Mouse (Mus musculus) liver, embryonic 13.5 days (tissue): ENCODE data around the gene Prkd3. TPM values are rescaled to one million over a fixed set of nuclear protein-coding genes. Genes with fewer than 3 reads are reported as not detected.

Experiments
- ATAC-seq: fragments of 200-750 bp; cut with Nextera tagmentation; 2 replicates; pipeline ENCODE4 v1.8.0; 2017; ENCODE audit warnings: low read depth, mild to moderate bottlenecking, moderate number of reproducible peaks, moderate library complexity
- DNase-seq: peaks from one replicate; pipeline ENCODE4 v3.0.0; 2022
- H3K27ac ChIP-seq: fragments of 300-500 bp; sonication (generic); 2 replicates; pipeline ENCODE4 v1.5.1; 2015; ENCODE audit warnings: moderate library complexity, mild to moderate bottlenecking, inconsistent platforms
- H3K27me3 ChIP-seq: fragments of 300-500 bp; sonication (generic); 2 replicates; pipeline ENCODE4 v1.6.1; 2015; ENCODE audit warnings: mild to moderate bottlenecking, inconsistent platforms
- H3K36me3 ChIP-seq: fragments of 300-500 bp; sonication (generic); 2 replicates; pipeline ENCODE4 v1.6.1; 2015; ENCODE audit warnings: mild to moderate bottlenecking, inconsistent platforms
- H3K4me1 ChIP-seq: fragments of 300-500 bp; sonication (generic); replicated peaks from 2 replicates; pipeline ENCODE4 v1.6.1; 2015; ENCODE audit warnings: inconsistent platforms
- H3K4me2 ChIP-seq: fragments of 300-500 bp; sonication (generic); 2 replicates; pipeline ENCODE4 v1.6.1; 2015; ENCODE audit warnings: inconsistent platforms, mild to moderate bottlenecking, moderate library complexity
- H3K4me3 ChIP-seq: fragments of 300-500 bp; sonication (generic); replicated peaks from 2 replicates; pipeline ENCODE4 v1.5.1; 2015; ENCODE audit warnings: mild to moderate bottlenecking, inconsistent platforms
- H3K9ac ChIP-seq: fragments of 300-500 bp; sonication (generic); 2 replicates; pipeline ENCODE4 v1.6.1; 2015; ENCODE audit warnings: mild to moderate bottlenecking, inconsistent platforms
- H3K9me3 ChIP-seq: fragments of 300-500 bp; sonication (generic); replicated peaks from 2 replicates; pipeline ENCODE4 v1.6.1; 2016; ENCODE audit warnings: inconsistent platforms
- WGBS: fragments of 180-500 bp; shearing (Covaris S2); methylation state at CpG from one replicate; pipeline ENCODE4 v1.1.7; 2015; ENCODE audit not compliant: insufficient replicate concordance; 5-methylcytosine and 5-hydroxymethylcytosine counted together
- polyA plus RNA-seq: library from polyadenylated mRNA; unstranded; fragments of >200 nt; fragmentation: Nextera tagmentation; extraction: Ambion mirVana; gene quantifications from 2 replicates; pipeline ENCODE4 v1.2.1, GENCODE M21; 2015

The Prkd3 gene
- polyA plus RNA-seq, 1 experiment from 2014 or later: 7.4 TPM

DNA sequence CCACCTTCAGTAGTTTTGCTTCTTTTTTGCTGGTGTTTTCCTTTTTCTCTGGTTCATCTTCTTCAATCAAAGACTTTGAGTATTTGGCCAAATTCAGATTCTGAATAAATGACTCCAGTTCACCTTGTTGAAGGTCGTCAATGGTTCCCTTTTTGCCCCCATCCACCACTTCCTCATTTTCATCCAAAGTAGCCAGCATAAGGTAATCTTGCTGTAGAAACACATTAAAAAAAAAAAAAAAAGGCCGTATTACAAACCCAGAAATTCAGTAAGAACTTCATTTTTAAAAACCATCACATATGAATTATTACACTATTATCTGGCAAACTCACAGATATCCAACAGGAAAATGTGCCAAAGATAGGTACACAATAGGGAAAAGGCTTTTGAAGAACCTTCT lies 84.8 kb downstream of the Prkd3 start:
- Histone ChIP-seq H3K27ac (no peak overlapping the region), H3K4me2 (peak overlapping the region; percentile 83), H3K9me3 (no peaks in the 10 kb centered on the region), H3K36me3 (peaks cover 48% of the 10 kb centered on the region), H3K4me1 (peaks cover 47% of the 10 kb centered on the region), H3K9ac (peak overlapping the region; percentile 84), H3K4me3 (peak overlapping the region; percentile 91), H3K27me3 (no peaks in the 10 kb centered on the region)
- ATAC-seq (no peak), DNase-seq (no peak)
- WGBS: 18% methylated on average over 2 of the region's 2 CpGs

DNA sequence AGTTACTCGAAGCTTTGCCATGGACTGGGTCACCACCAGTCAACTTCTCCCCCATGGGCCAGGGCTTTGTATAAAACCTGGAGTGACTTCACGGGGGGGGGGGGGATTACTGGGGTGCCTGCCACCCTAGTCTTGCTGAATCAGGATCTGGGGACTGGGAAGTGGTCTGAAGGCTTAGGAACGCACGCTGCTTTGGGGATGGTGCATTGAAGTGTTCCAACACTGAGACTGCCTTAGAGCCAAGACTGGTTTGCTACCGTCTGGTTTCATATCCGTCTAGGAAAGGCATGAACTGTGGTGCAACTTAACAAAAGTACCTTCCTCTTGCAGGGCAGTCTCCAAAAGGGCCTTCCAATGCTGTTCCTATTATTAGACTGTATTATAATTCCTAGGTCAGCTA lies 102.9 kb downstream of the Prkd3 start:
- ATAC-seq (no peak), DNase-seq (no peak)
- H3K27me3 ChIP-seq: no peaks in the 10 kb centered on the region
- peak overlapping the region; percentile 83 for H3K4me2 ChIP-seq
- H3K36me3 ChIP-seq: peaks cover 37% of the 10 kb centered on the region
- WGBS: 47% methylated on average over 6 of the region's 6 CpGs
- H3K9me3 ChIP-seq: no peaks in the 10 kb centered on the region
- no peak overlapping the region for H3K9ac ChIP-seq
- no peak overlapping the region for H3K27ac ChIP-seq
- H3K4me3 ChIP-seq: peak overlapping the region; percentile 77; the same call in 1 of the 2 replicates
- peaks cover 24% of the 10 kb centered on the region for H3K4me1 ChIP-seq

DNA sequence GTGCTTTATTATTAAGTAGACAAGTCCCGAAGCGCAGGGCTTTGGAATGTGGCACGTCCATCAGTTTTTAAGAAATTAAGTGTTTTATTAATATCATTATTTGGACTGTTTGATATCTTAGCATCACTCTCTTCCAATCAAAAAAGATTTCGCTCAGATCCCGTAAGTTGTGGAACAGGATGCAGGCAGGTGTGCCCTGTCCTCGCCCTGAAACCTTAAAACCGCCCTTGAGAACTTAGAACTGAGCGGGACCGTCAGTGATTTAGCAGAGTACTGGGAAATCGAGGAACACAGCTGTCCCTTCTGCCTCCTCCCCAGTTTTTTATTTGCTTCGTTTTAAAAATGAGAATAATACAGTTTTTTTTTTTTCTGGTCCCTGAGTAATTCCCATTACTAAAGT lies 103.7 kb downstream of the Prkd3 start:
- 4% methylated on average over 11 of the region's 11 CpGs for WGBS
- ATAC-seq: 0 out of 2 replicates have a peak, but pooled peaks have one; percentile 17
- Histone ChIP-seq H3K9ac (peak overlapping the region; percentile 82), H3K4me1 (peaks cover 29% of the 10 kb centered on the region), H3K27me3 (no peaks in the 10 kb centered on the region), H3K36me3 (peaks cover 30% of the 10 kb centered on the region), H3K4me3 (peak overlapping the region; percentile 77), H3K4me2 (peak overlapping the region; percentile 83), H3K27ac (peak overlapping the region; percentile 82), H3K9me3 (no peaks in the 10 kb centered on the region)
- DNase-seq: no peak

DNA sequence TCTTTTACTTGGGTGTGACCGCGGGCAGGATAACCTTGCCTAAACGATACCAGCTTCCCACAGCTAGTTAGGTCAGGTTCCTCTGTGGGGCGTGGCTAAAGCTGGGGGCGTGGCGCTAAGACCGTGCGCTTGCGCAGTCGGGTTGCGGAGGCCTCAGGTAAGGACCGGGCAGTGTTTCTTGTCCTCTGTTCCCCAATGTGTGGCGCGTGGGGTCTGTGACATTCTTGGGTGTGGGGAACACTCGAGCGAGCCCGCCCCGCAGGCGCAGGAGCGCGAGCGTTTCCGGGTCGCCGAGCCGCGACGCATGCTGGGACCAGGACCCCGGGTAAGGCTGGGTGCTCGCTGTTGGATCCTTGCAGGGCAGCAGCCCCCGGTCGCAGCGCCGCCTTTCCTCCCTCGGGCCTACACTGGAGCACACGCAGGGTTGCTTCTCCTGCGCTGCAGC lies 104.2 kb downstream of the Prkd3 start, which contains the start of gene Cebpzos:
TSS of gene Cebpzos (plus strand) at position 132 of the 445 bp plus-strand sequence.
- ATAC-seq (peak; percentile 94), DNase-seq (peak; percentile 91)
- H3K4me1 ChIP-seq: peaks cover 29% of the 10 kb centered on the region
- H3K36me3 ChIP-seq: peaks cover 25% of the 10 kb centered on the region
- peak within 1 kb of the TSS; percentile 82 for H3K9ac ChIP-seq
- under 1% methylated on average over 37 of the region's 37 CpGs for WGBS
- peak within 1 kb of the TSS; percentile 83 for H3K4me2 ChIP-seq
- no peaks in the 10 kb centered on the region for H3K27me3 ChIP-seq
- peak within 1 kb of the TSS; percentile 77 for H3K4me3 ChIP-seq
- peak within 1 kb of the TSS; percentile 82 for H3K27ac ChIP-seq
- H3K9me3 ChIP-seq: no peaks in the 10 kb centered on the region

DNA sequence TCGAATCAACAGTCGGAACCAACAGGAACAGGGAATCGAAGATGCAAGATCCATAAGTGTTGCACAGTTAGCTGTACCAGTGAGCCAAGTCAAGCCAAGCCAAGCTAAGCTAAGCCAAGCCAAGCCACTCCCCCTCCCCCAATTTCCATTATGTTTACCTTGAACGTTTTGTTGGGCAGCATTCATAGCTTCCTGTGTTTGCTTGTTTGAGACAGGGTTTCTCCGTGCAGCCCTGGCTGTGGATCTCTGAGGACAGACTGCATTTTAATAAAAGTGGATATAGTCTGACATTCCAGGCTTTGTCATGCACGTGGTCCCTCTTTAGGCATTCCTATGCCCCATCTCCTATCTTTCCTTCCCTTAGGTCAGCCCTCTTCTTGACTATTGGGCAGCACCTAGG lies 104.8 kb downstream of the Prkd3 start:
- H3K9ac ChIP-seq: peak overlapping the region; percentile 82
- DNase-seq: no peak
- WGBS: 44% methylated on average over 6 of the region's 6 CpGs
- H3K4me1 ChIP-seq: peaks cover 29% of the 10 kb centered on the region
- no peaks in the 10 kb centered on the region for H3K9me3 ChIP-seq
- ATAC-seq: no peak
- H3K27me3 ChIP-seq: no peaks in the 10 kb centered on the region
- peak overlapping the region; percentile 83 for H3K4me2 ChIP-seq
- H3K27ac ChIP-seq: peak overlapping the region; percentile 82
- H3K36me3 ChIP-seq: peaks cover 20% of the 10 kb centered on the region
- H3K4me3 ChIP-seq: peak overlapping the region; percentile 77

- peaks cover 29% of the 10 kb centered on the region for H3K4me1 ChIP-seq
- H3K9ac ChIP-seq: no peak overlapping the region
- H3K4me2 ChIP-seq: 0 out of 2 replicates have a peak overlapping the region, but pooled peaks have one; percentile 64
- no peak overlapping the region for H3K27ac ChIP-seq
- no peak for ATAC-seq
- H3K4me3 ChIP-seq: no peak overlapping the region
- peaks cover 5% of the 10 kb centered on the region for H3K36me3 ChIP-seq
- DNase-seq: no peak
- WGBS: 68% methylated on average over 3 of the region's 3 CpGs
- H3K27me3 ChIP-seq: no peaks in the 10 kb centered on the region
- no peaks in the 10 kb centered on the region for H3K9me3 ChIP-seq
Measured at GRCm38 (mm10) chr17:78913921-78914320, 106.7 kb downstream of the Prkd3 start.

DNA sequence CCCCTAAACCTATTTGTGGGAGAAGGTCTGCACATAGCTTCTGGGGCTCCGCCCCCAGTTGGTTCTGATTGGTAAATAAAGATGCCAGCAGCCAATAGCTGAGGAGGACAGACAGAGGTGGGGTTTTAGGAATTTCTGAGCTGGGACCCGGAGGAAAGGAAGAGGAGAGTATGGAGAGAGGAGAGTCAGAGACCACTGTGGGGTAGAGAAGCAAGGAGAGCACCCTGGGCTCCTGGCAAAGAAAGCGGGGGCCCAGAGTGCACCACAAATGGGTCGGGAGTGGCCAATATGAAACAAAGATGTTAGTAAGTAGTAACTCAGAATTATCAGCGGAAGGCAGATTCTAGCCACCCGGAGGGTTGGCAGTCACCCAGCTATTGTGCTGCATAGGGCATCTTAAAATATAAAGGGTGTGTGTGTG lies 107.7 kb downstream of the Prkd3 start:
- peaks cover 28% of the 10 kb centered on the region for H3K4me1 ChIP-seq
- H3K9me3 ChIP-seq: no peaks in the 10 kb centered on the region
- peak overlapping the region; percentile 64 for H3K4me2 ChIP-seq
- 19% methylated on average over 6 of the region's 6 CpGs for WGBS
- H3K4me3 ChIP-seq: peak overlapping the region; percentile 55
- ATAC-seq (peak; percentile 29), DNase-seq (no peak)
- no peaks in the 10 kb centered on the region for H3K36me3 ChIP-seq
- 0 out of 2 replicates have a peak overlapping the region, but pooled peaks have one; percentile 14 for H3K27ac ChIP-seq
- peak overlapping the region; percentile 51; the same call in 1 of the 2 replicates for H3K9ac ChIP-seq
- H3K27me3 ChIP-seq: no peaks in the 10 kb centered on the region; the same call in 1 of the 2 replicates

- WGBS: 46% methylated on average over 2 of the region's 2 CpGs
- no peak overlapping the region for H3K4me2 ChIP-seq
Measured at GRCm38 (mm10) chr17:78909374-78909773, 111.2 kb downstream of the Prkd3 start.

GRCm38 (mm10) chr17:78906892-78907291 lies 113.7 kb downstream of the Prkd3 start, which contains the start of gene Sult6b1:
Sult6b1 (minus strand) TSS chr17:78906992.
- H3K36me3 ChIP-seq: no peaks in the 10 kb centered on the region
- H3K4me1 ChIP-seq: no peaks in the 10 kb centered on the region
- no peak for DNase-seq
- no peaks in the 10 kb centered on the region; the same call in 1 of the 2 replicates for H3K27me3 ChIP-seq
- no peak within 1 kb of the TSS for H3K27ac ChIP-seq
- no peak for ATAC-seq
- no peaks in the 10 kb centered on the region for H3K9me3 ChIP-seq
- H3K4me2 ChIP-seq: no peak within 1 kb of the TSS
- no peak within 1 kb of the TSS for H3K4me3 ChIP-seq
- 66% methylated on average over 5 of the region's 5 CpGs for WGBS
- no peak within 1 kb of the TSS for H3K9ac ChIP-seq

More at GRCm38 (mm10) chr17:78909374-78909773, 111.2 kb downstream of the Prkd3 start:
- ATAC-seq (no peak), DNase-seq (no peak)
- no peak overlapping the region for H3K4me3 ChIP-seq
- peaks cover 12% of the 10 kb centered on the region for H3K4me1 ChIP-seq
- H3K27ac ChIP-seq: no peak overlapping the region
- no peaks in the 10 kb centered on the region; the same call in 1 of the 2 replicates for H3K27me3 ChIP-seq
- no peaks in the 10 kb centered on the region for H3K9me3 ChIP-seq
- H3K36me3 ChIP-seq: no peaks in the 10 kb centered on the region
- H3K9ac ChIP-seq: no peak overlapping the region

- Histone ChIP-seq H3K9ac (no peak overlapping the region), H3K4me1 (no peaks in the 10 kb centered on the region), H3K4me2 (no peak overlapping the region), H3K27me3 (no peaks in the 10 kb centered on the region), H3K9me3 (no peaks in the 10 kb centered on the region), H3K27ac (no peak overlapping the region), H3K4me3 (no peak overlapping the region), H3K36me3 (no peaks in the 10 kb centered on the region)
- 68% methylated on average over 2 of the region's 2 CpGs for WGBS
- no peak for ATAC-seq
- no peak for DNase-seq
Measured at GRCm38 (mm10) chr17:78903158-78903557, 117.5 kb downstream of the Prkd3 start.
